Mouse (Mus musculus): ENCODE results near the gene Mgrn1. TPM values are rescaled to one million over a fixed set of nuclear protein-coding genes. Genes with fewer than 3 reads are reported as not detected.

The Mgrn1 gene
- total RNA-seq, 1 experiment from 2014 or later = 78.8 TPM

- ATAC-seq (ENCODE audit: extremely low read depth, insufficient number of reproducible peaks, low FRiP score, poor library complexity, severe bottlenecking) = no peak
Observed at GRCm38 (mm10) chr16:4935430-4935829, 49.4 kb downstream of the Mgrn1 start.

- no peak for ATAC-seq (ENCODE audit: extremely low read depth, insufficient number of reproducible peaks, low FRiP score, poor library complexity, severe bottlenecking)
Observed at GRCm38 (mm10) chr16:4935931-4936703, 50.1 kb downstream of the Mgrn1 start.

DNA sequence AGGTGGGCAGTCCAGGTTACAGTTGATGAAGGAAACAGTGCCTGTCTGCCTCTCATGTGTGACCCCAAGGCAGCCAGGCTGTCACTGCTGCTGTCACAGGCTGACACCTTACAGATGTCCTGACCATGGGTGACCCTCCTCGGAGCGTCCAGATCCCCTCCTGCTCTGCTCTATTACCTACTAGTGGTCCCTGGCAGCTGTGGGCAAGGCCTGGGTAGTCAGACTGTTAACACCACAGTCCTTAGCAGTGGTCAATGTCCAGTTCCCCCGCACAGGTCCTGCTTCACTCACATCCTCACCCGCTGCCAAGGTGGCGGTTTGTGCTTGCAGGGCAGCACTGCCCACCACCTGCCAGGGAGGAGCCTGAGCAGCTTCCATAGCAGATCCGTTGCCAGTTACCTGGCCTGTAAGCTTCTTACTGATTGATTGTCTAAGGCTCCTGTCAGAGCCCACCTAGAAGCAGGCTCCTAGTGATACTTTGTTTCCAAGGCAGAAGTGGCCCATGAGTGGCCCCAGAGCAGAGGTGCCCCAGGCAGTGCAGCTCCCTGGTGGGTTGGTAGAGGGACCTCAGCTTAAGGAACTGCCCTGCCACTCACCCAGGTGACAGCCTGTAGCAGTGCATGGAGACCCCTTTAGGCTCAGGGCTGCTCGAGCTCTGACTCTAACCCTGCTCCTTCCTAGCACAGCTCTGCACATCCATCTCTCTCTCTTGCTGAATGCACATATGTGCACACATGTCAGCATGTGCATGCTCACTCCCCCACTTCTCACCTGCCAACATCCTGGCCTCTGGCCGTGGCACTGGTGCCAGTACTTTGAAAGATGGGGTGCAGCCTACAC, 51.5 kb downstream of the Mgrn1 start:
- ATAC-seq (ENCODE audit: extremely low read depth, insufficient number of reproducible peaks, low FRiP score, poor library complexity, severe bottlenecking) = no peak

DNA sequence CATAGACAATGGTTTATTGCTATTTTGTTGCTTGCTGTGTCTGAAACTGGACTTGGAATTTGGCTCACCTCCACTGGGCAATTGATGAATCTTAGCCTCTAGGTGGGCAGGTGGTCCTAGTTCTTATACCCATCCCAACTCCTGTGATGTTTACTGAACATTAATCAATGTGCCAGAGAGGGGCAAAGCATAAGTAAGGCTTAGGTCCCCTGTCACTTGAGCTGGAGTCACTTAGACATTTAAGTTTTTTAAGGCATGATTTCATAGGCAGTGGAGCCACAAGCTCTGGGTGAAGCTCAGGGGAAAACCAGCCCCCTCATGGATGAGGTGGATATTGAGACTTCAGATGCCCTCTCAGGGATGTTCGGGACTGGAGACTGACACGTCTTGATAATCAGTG, 52.4 kb downstream of the Mgrn1 start, which contains the start of gene Nudt16l1:
Nudt16l1 (plus strand) TSS at position 301 of the 400 bp plus-strand sequence.
- ATAC-seq (ENCODE audit: extremely low read depth, insufficient number of reproducible peaks, low FRiP score, poor library complexity, severe bottlenecking) = no peak

DNA sequence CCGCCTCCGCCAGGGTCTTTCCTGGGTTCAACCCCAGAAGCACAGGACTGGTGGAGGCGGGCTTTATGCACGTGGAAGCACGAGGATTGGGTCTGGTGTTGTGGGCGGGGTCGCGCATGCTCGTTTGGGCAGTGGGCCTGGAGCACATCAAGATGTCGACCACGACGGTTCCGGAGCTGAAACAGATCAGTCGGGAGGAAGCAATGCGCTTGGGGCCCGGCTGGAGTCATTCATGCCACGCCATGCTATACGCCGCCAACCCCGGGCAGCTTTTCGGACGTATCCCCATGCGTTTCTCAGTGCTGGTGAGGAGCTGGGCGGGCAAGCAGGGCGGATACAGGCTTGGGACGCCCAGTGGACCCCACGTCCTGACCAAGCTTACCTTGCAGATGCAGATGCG, 52.9 kb downstream of the Mgrn1 start:
- ATAC-seq (ENCODE audit: extremely low read depth, insufficient number of reproducible peaks, low FRiP score, poor library complexity, severe bottlenecking) = peak; percentile 81

- ATAC-seq (ENCODE audit: extremely low read depth, insufficient number of reproducible peaks, low FRiP score, poor library complexity, severe bottlenecking) = no peak
Observed at GRCm38 (mm10) chr16:4939412-4939811, 53.4 kb downstream of the Mgrn1 start.

DNA sequence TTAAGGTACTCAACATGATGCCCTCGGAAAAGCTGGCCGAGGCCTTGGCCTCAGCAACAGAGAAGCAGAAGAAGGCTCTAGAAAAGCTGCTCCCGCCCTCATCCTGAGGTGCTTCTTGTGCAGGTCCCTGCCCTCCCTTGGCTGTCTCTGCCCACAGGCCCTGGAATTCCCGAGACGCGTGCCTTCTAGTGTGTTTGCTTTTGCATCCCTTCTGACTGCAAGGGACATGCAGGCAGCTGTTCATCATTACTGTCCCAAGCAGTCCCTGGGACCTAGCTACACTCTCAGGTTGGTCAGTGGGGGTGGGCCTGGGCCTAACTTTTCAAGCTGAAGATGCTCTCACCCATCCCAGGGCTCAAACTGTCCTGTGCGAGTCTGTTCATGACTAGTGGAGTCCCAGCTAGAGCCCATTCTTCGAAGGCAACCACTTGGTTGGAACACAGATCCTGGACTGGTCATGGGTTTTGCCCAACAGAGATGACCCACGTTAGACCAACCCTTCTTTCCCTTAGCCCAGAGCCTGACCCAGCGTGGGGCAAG, 54.3 kb downstream of the Mgrn1 start:
- ATAC-seq (ENCODE audit: extremely low read depth, insufficient number of reproducible peaks, low FRiP score, poor library complexity, severe bottlenecking) = no peak

- no peak for ATAC-seq (ENCODE audit: extremely low read depth, insufficient number of reproducible peaks, low FRiP score, poor library complexity, severe bottlenecking)
Observed at GRCm38 (mm10) chr16:4941016-4941415, 55.0 kb downstream of the Mgrn1 start.

- no peak for ATAC-seq (ENCODE audit: extremely low read depth, insufficient number of reproducible peaks, low FRiP score, poor library complexity, severe bottlenecking)
Observed at GRCm38 (mm10) chr16:4942868-4943267, 56.8 kb downstream of the Mgrn1 start.

GRCm38 (mm10) chr16:4943431-4943830, 57.4 kb downstream of the Mgrn1 start:
- ATAC-seq (ENCODE audit: extremely low read depth, insufficient number of reproducible peaks, low FRiP score, poor library complexity, severe bottlenecking) = no peak

DNA sequence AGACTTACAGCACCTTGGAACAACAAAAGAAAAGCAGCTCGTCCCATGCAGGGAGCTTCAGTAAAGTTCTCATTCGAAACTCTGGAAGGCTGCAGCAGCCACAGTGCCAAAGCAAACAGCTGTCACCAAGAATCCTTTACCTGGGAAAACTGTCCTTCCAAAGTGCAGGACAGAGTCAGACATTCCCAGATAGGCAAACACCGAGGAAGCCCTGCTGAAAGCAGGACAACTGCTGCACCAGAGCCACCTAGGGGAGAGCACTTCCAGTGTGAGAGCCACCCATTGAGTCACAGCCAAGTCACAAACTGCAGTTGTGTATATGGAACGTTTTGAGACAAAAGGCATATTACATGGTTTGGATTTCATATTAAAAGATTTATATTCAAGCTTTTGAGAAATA, 59.4 kb downstream of the Mgrn1 start:
- ATAC-seq (ENCODE audit: extremely low read depth, insufficient number of reproducible peaks, low FRiP score, poor library complexity, severe bottlenecking) = no peak

DNA sequence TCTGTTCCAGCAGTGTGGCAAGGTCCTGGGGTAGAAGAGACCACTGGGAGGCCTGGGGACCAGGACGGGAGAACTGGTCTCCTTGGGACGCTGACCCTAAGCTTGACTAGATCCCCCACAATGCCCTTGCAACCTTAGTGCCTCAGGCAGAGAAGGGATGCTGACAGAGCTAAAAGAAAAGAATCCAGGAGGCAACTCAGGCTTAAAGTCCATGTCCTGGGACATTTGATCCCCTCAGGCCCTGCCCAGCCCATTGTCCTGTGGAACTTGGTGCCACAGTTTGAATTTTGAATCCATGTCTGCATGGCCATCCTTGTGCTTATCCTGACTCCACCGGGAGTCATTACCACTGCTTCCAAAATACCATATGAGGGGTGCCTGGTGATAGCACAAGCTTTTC, 60.1 kb downstream of the Mgrn1 start:
- ATAC-seq (ENCODE audit: extremely low read depth, insufficient number of reproducible peaks, low FRiP score, poor library complexity, severe bottlenecking) = no peak

- ATAC-seq (ENCODE audit: extremely low read depth, insufficient number of reproducible peaks, low FRiP score, poor library complexity, severe bottlenecking) = no peak
Observed at GRCm38 (mm10) chr16:4947378-4947777, 61.3 kb downstream of the Mgrn1 start.

- ATAC-seq (ENCODE audit: extremely low read depth, insufficient number of reproducible peaks, low FRiP score, poor library complexity, severe bottlenecking) = no peak
Observed at GRCm38 (mm10) chr16:4956609-4957008, 70.6 kb downstream of the Mgrn1 start.

DNA sequence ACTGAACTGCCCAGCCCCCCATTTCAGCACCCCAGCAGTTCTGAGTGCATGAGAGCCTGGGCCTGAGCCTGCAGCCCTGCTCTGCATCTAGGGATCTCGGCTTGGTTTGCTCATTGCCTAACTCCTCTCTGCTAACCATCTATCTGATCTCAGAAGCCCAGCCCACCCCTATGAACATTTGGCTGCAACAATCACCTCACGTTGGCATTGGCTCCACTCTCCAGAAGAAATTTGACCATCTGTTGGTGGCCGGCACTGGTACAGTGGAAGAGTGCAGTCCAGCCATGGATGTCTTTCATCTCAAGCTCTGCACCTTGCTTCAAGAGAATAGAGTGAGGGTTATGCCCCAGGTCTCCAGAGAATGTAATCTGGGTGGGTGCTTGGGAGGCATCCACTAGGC, 71.4 kb downstream of the Mgrn1 start:
- no peak for ATAC-seq (ENCODE audit: extremely low read depth, insufficient number of reproducible peaks, low FRiP score, poor library complexity, severe bottlenecking)

- no peak for ATAC-seq (ENCODE audit: extremely low read depth, insufficient number of reproducible peaks, low FRiP score, poor library complexity, severe bottlenecking)
Observed at GRCm38 (mm10) chr16:4960260-4960659, 74.2 kb downstream of the Mgrn1 start.

DNA sequence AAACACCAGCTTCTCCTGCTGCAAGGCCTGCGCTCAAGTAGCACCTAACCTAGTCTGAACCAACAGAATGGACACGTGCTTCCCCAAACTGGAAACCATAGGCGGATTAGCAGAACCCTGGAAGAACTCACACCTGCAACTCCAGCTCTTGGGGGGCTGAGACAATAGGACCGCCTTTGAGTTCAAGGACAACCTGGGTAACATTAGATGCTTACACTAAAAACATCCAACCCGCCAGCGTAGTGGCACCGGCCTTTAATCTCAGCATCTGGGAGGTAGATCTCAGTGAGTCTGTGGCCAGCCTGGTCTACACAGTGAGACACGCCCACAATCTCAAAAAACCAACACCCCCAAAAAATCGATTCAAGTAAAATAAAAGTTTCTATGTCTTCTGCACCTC, 77.3 kb downstream of the Mgrn1 start:
- ATAC-seq (ENCODE audit: extremely low read depth, insufficient number of reproducible peaks, low FRiP score, poor library complexity, severe bottlenecking) = no peak

DNA sequence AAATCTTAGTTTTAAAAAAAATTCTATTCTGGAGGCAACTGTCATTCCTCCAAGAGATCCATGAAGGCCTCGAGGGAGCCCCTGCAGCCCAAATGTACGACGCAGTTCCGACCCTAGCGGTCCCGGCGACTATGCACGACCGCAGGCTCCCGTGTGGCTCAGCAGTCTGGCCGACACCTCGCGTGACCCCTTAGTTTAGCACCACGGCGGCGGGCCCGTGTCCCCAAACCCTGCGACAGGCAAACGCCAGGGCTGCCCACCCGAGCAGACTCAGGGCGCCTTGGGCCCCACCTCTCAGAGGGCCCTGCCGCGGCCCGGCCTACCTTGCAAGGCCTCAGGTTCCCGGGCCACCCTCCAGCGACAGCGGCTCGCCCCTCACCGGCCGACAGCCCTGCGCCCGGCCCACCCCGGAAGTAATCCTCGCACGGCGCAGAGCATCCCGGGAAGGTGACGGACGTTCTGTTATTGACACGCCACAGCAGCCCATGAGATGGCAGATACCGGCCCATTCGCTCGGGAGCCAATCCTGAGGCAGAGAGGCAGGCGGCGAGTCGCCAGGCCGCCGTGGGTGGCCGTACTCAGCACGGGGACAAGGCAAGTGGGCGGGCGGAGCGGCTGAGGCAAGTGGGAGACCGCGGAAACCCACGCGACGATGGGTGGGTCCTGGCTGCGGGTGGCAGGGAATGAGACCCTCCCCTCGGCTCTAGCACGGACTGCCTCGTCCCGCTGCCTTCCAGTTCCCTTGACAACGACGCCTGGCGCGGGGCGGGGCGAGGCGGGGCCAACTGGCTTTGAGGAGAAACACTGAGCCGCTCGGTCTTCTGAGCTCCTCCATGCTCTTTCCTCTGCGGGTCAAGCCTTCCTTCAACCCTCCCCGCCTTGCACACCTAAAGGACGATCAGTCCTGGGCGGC, 78.0 kb downstream of the Mgrn1 start, which contains the start of gene Anks3:
Anks3 (minus strand) TSS at position 409 of the 913 bp plus-strand sequence.
- peak; percentile 91 for ATAC-seq (ENCODE audit: extremely low read depth, insufficient number of reproducible peaks, low FRiP score, poor library complexity, severe bottlenecking)
